Mouse (Mus musculus) bone marrow macrophage, adult 2 months (primary cell): ENCODE measurements around the gene Fam168a.

Experiments
- CTCF ChIP-seq: IDR thresholded peaks from 2 replicates; pipeline ENCODE4 v1.5.1; 2012; ENCODE audit warnings: low read depth, mild to moderate bottlenecking, low read length, moderate library complexity
- POLR2A ChIP-seq: IDR thresholded peaks from 2 replicates; pipeline ENCODE4 v1.6.1; 2012; ENCODE audit warnings: mild to moderate bottlenecking, low read depth, low read length, borderline replicate concordance

- TF ChIP-seq CTCF (no peak), POLR2A (no peak)
Observed at GRCm38 (mm10) chr7:100869877-100870629, 163.6 kb downstream of the Fam168a start.
